Mouse (Mus musculus): ENCODE results near the gene Htr6. TPM values are rescaled to one million over a fixed set of nuclear protein-coding genes. Genes with fewer than 3 reads are reported as not detected.

Gene Htr6
- total RNA-seq, 2 experiments from 2014 or later, result not detected

DNA sequence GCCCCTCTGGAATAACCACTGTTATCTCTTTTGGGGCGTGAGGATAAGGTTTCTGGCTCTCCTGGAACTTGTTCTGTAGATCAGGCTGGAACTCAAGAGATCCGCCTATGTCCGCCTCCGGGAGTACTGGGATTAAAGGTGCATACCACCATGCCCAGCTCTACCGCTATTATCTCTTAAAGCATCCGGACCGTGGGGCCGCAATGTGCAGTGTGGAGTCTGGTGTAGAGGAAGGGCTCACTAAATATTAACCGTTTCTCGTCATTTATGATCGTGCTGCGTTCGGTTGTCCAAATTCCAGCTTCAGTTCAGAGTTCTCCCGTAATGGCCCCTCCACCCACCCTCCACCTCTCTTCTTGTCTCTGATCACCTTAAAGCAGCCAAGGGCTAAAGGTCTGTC, 57.0 kb downstream of the Htr6 start:
- intact Hi-C loops (cut with DNase I), result no loop called here
- no peak for DNase-seq

DNA sequence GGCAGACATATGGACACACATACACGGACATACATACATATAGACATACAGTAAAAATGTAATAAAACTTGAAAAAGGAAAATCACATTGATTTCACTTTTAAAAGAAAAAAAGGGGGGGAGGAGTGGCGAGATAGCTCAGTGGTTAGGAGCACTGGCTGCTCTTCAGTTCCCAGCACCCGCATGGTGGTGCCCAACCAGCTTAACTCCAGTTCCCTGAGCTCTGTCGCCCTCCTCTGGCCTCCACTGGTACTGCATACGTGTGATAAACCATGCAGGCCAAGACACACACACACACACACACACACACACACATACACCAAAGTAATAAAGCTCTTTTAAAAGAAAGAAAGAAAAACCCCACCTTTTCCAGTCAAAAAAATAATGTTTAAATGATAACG, 60.6 kb downstream of the Htr6 start:
- intact Hi-C loops (cut with DNase I), result no loop called here
- DNase-seq, result no peak

DNA sequence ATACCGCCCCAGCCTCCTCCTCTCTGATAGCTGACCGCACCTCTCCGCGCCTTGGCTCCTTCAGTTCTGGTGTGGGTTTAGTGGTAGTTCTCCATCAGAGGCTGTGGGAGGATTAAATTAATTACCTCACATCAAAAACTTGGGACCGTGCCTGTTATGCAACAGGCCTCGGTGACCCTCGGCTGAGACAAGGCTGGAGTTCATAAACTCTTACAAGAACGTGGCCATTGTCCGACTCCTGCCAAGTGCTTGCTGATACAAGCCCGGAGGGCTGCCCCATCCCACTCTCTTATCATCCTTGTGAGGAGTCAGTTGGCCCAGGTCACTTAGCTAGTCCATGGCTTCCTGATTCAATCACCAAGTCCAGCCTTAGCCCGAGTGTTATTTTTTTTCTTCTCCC, 62.1 kb downstream of the Htr6 start:
- no peak for DNase-seq
- intact Hi-C loops (cut with DNase I), result no loop called here

DNA sequence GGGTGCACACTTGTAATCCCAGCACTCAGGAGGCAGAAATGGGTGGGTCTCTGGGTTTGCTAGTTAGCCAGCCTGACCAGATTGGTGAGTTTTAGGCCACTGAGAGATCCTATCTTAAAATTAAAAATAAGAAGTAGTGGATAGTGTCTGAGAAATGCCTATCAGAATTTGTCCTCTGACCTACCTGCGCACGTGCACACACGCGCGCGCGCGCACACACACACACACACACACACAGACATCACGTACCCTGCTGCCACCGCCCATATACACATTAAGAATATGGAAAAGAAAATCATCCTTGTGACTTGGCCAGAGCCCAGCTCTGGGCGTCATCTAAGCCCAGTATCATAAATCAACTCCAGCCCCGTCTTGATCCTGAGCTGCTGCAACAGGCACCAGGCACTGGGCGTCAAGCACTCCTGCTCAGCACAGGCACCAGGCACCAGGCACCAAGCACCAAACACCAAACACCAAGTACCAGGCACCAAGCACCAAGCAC, 64.1 kb downstream of the Htr6 start:
- intact Hi-C loops (cut with DNase I), result no loop called here
- DNase-seq, result no peak

Other genes with a start within 250 kb of the Htr6 start
- 1 to 10 TPM in 1 of 2 experiments, under 1 TPM in 1; 0.20 to 1.7 TPM for gene Pla2g5, start 212.1 kb downstream of the Htr6 start, total RNA-seq (2021)
- not detected for gene Gm13030, start 201.6 kb downstream of the Htr6 start, total RNA-seq (2021)
- not detected for gene Pla2g2e, start 197.6 kb downstream of the Htr6 start, total RNA-seq (2021)
- gene Otud3, start 161.6 kb downstream of the Htr6 start, total RNA-seq (2021), result 10 to 100 TPM; 12.3 to 13.4 TPM
- not detected for gene Rnf186, start 108.5 kb downstream of the Htr6 start, total RNA-seq (2021)
- gene Tmco4, start 102.7 kb downstream of the Htr6 start, total RNA-seq (2021), result 1 to 10 TPM; 4.0 to 6.1 TPM
- gene Nbl1, start 17.4 kb upstream of the Htr6 start, total RNA-seq (2021), result 10 to 100 TPM; 22.6 to 22.8 TPM
- gene Minos1, start 55.5 kb upstream of the Htr6 start, total RNA-seq (2021), result 100 to 1,000 TPM; 353 to 374 TPM
- gene Capzb, start 117.3 kb upstream of the Htr6 start, total RNA-seq (2021), result 100 to 1,000 TPM; 499 to 554 TPM
- 1 to 10 TPM; 5.4 to 5.7 TPM for gene Pqlc2, start 235.1 kb upstream of the Htr6 start, total RNA-seq (2021)
- 10 to 100 TPM; 32.8 to 33.3 TPM for gene Akr7a5, start 235.2 kb upstream of the Htr6 start, total RNA-seq (2021)